Mouse (Mus musculus) hindbrain, postnatal 0 days (tissue): ENCODE measurements around the gene Insl6. TPM values are rescaled to one million over a fixed set of nuclear protein-coding genes. Genes with fewer than 3 reads are reported as not detected.
A peak's percentile ranks its signal among the peaks of the same experiment; 100 is the strongest.

Source experiments
- ATAC-seq: fragments of 200-750 bp; cut with Nextera tagmentation; 2 replicates; pipeline ENCODE4 v1.8.0; 2017; ENCODE audit warnings: mild to moderate bottlenecking, moderate TSS enrichment, moderate library complexity
- DNase-seq: peaks from one replicate; pipeline ENCODE4 v3.0.0-alpha.2; 2015; ENCODE audit warnings: low spot score
- H3K27ac ChIP-seq: fragments of 300-500 bp; sonication (generic); 2 replicates; pipeline ENCODE4 v1.5.1; 2014; ENCODE audit warnings: mild to moderate bottlenecking
- H3K27me3 ChIP-seq: fragments of 300-500 bp; sonication (generic); 2 replicates; pipeline ENCODE4 v1.6.1; 2014; ENCODE audit warnings: low read length, mixed read lengths; ENCODE audit not compliant: insufficient read depth
- H3K36me3 ChIP-seq: fragments of 300-500 bp; sonication (generic); 2 replicates; pipeline ENCODE4 v1.6.1; 2014; ENCODE audit warnings: low read length, mixed read lengths; ENCODE audit not compliant: insufficient read depth
- H3K4me1 ChIP-seq: fragments of 300-500 bp; sonication (generic); 2 replicates; pipeline ENCODE4 v1.6.1; 2014; ENCODE audit warnings: antibody characterized with exemption, low read length, mixed read lengths; ENCODE audit not compliant: insufficient read depth
- H3K4me2 ChIP-seq: fragments of 300-500 bp; sonication (generic); 2 replicates; pipeline ENCODE4 v1.6.1; 2014; ENCODE audit warnings: low read depth, mild to moderate bottlenecking, low read length, moderate library complexity, mixed read lengths
- H3K4me3 ChIP-seq: fragments of 300-500 bp; sonication (generic); 2 replicates; pipeline ENCODE4 v1.5.1; 2014; ENCODE audit warnings: low read length
- H3K9ac ChIP-seq: fragments of 300-500 bp; sonication (generic); replicated peaks from 2 replicates; pipeline ENCODE4 v1.6.1; 2014; ENCODE audit warnings: mild to moderate bottlenecking, low read length, moderate library complexity, mixed read lengths
- H3K9me3 ChIP-seq: fragments of 300-500 bp; sonication (generic); 2 replicates; pipeline ENCODE4 v1.6.1; 2016; ENCODE audit warnings: low read length, mixed read lengths
- CTCF ChIP-seq: IDR thresholded peaks from 2 replicates; pipeline ENCODE4 v1.5.1; 2016; ENCODE audit warnings: antibody characterized with exemption, control low read depth, low read depth
- WGBS: fragments of 180-500 bp; shearing (Covaris S2); extraction: QIAGEN DNeasy Blood & Tissue Kit; methylation state at CpG from one replicate; pipeline ENCODE4 v1.1.7; 2014; 5-methylcytosine and 5-hydroxymethylcytosine counted together
- polyA plus RNA-seq: library from polyadenylated mRNA; unstranded; fragments of >200 nt; fragmentation: Nextera tagmentation; extraction: Ambion mirVana; gene quantifications from 2 replicates; pipeline ENCODE4 v1.2.1, GENCODE M21; 2015
- total RNA-seq: library from RNA; depleted of rRNA; stranded (reverse); fragments of >200 nt; gene quantifications from 2 replicates; pipeline ENCODE4 v1.2.3, GENCODE M21; 2014

The Insl6 gene
- total and polyA plus RNA-seq, 2 experiments from 2014 or later = 2.6 TPM; not detected in 1

DNA sequence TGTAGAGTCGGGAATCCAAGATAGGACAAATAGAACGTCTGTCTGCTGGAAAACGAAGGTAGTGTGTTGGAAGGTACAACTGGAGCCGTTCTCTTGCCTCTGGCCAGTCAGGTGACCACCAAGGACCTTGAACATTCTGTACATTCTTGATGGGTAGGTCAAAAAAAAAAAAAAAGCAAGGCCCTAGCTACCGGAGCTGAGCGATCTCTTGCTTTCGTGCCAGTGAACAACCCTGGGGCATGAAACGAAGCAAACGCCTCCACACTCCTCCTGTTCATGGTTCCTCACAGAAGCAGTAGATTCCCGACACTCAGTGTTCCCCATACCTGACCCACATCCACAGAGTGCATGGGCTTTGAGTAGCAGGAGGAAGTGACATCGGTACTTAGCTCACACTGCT lies 31.1 kb upstream of the Insl6 start:
- Histone ChIP-seq H3K4me1 (peaks cover 6% of the 10 kb centered on the region), H3K9ac (no peak overlapping the region), H3K36me3 (peaks cover 8% of the 10 kb centered on the region; the same call in 1 of the 2 replicates), H3K4me2 (no peak overlapping the region), H3K27me3 (no peaks in the 10 kb centered on the region), H3K4me3 (no peak overlapping the region), H3K9me3 (no peaks in the 10 kb centered on the region), H3K27ac (no peak overlapping the region)
- 85% methylated on average over 11 of the region's 11 CpGs for WGBS
- ATAC-seq (no peak), DNase-seq (no peak)
- TF ChIP-seq CTCF = no peak

GRCm38 (mm10) chr19:29354895-29355877 lies 30.0 kb upstream of the Insl6 start:
- Histone ChIP-seq H3K27ac (no peak overlapping the region), H3K27me3 (no peaks in the 10 kb centered on the region), H3K9me3 (no peaks in the 10 kb centered on the region), H3K4me2 (peak overlapping the region; percentile 61), H3K4me1 (no peaks in the 10 kb centered on the region), H3K4me3 (peak overlapping the region; percentile 23), H3K36me3 (peaks cover 8% of the 10 kb centered on the region; the same call in 1 of the 2 replicates), H3K9ac (no peak overlapping the region)
- TF ChIP-seq CTCF = peak; percentile 95
- DNase-seq (peak; percentile 94), ATAC-seq (peak; percentile 82)
- 5% methylated on average over 20 of the region's 20 CpGs for whole genome bisulfite sequencing

DNA sequence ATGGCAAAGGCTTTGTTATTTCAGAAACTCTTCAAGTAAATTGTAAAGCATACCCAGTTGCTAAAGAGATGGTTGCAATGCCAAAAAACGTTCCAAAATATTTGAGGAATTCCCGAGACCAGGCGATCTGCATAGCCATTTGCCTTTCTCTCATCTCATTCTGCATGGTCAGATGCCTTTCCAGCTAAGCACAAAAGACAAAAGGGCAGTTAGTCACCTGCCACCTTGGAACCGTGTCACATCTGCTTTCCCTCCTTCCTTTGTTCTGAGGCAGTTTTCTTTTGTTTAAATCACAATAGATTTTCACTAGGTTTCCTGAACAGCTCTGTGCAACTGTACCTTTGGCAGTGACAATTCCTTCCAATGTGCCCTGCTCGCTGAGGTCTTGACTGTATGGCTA lies 25.8 kb upstream of the Insl6 start:
- Histone ChIP-seq H3K36me3 (peaks cover 5% of the 10 kb centered on the region; the same call in 1 of the 2 replicates), H3K4me2 (no peak overlapping the region), H3K27ac (no peak overlapping the region), H3K9ac (no peak overlapping the region), H3K4me3 (no peak overlapping the region), H3K27me3 (no peaks in the 10 kb centered on the region), H3K9me3 (no peaks in the 10 kb centered on the region), H3K4me1 (no peaks in the 10 kb centered on the region)
- WGBS = 19% methylated on average over 5 of the region's 5 CpGs
- ATAC-seq = no peak
- DNase-seq = no peak
- TF ChIP-seq CTCF = no peak

DNA sequence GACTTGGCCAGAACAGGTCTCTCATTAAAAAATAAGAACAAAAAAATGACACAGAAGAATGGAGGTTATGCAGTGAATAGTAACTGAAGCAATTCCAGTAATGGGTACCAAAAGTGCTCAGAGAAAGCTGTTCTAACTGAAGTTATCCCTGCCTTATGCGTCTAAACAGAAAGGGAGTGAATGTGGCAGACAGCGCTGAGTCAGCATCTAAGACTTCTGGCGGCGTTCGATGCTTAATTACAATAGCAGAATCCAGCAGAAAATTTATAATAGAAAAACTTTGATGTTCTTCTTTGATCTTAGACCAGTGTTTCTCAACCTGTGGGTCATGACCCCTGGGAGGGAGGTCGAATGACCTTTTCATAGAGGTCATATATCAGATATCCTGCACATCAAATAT lies 20.5 kb upstream of the Insl6 start:
- DNase-seq (no peak), ATAC-seq (no peak)
- Histone ChIP-seq H3K4me1 (no peaks in the 10 kb centered on the region), H3K4me2 (no peak overlapping the region), H3K4me3 (no peak overlapping the region), H3K9me3 (no peaks in the 10 kb centered on the region), H3K27me3 (no peaks in the 10 kb centered on the region), H3K27ac (no peak overlapping the region), H3K9ac (no peak overlapping the region), H3K36me3 (0 out of 2 replicates have a peak, but pooled peaks cover 5% of the 10 kb centered on the region)
- TF ChIP-seq CTCF = no peak
- WGBS = 73% methylated on average over 6 of the region's 6 CpGs

DNA sequence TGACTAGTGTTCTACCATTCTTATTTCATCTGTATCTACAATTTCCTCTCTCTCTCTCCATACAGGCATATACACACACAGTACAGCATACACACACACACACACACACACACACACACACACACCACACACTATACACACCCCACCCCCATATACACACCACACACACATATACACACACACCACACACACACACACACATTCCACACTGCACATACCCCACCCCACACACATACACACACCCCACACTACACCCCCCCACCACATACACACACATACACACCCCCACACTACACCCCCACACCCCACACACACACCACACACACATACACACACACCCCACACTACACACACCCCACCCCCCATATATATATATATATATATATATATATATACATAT lies 19.7 kb upstream of the Insl6 start:
- no peak for TF ChIP-seq CTCF
- no peaks in the 10 kb centered on the region for H3K27me3 ChIP-seq
- no peak overlapping the region for H3K27ac ChIP-seq
- H3K9ac ChIP-seq = no peak overlapping the region
- H3K4me3 ChIP-seq = no peak overlapping the region
- no peak overlapping the region for H3K4me2 ChIP-seq
- H3K36me3 ChIP-seq = 0 out of 2 replicates have a peak, but pooled peaks cover 2% of the 10 kb centered on the region
- H3K4me1 ChIP-seq = no peaks in the 10 kb centered on the region
- no peak for DNase-seq
- no peaks in the 10 kb centered on the region for H3K9me3 ChIP-seq
- no peak for ATAC-seq

DNA sequence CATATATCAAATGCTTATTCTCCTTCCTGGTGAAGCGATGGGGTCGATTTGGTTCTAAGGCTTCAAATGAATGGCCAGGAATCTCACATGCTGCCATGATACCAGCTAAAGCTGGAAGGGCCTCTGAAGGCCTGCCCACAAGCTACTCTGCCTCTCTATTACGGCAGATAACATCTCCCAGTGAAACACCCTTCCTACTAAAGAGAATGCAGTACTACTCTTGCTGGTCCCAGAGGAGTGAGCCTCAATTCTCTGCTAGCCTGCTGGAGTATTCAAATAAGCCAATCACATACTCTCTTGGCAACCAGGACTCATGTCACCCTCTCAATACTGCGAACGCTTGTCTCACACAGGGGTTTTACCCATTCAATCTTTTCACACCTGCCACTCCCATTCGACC lies 17.1 kb upstream of the Insl6 start:
- no peak overlapping the region for H3K4me3 ChIP-seq
- H3K27me3 ChIP-seq = no peaks in the 10 kb centered on the region
- no peak overlapping the region for H3K9ac ChIP-seq
- H3K4me1 ChIP-seq = no peaks in the 10 kb centered on the region
- 87% methylated on average over 6 of the region's 6 CpGs for WGBS
- H3K36me3 ChIP-seq = no peaks in the 10 kb centered on the region
- no peak overlapping the region for H3K4me2 ChIP-seq
- H3K27ac ChIP-seq = no peak overlapping the region
- DNase-seq (no peak), ATAC-seq (no peak)
- no peak for TF ChIP-seq CTCF
- H3K9me3 ChIP-seq = no peaks in the 10 kb centered on the region

DNA sequence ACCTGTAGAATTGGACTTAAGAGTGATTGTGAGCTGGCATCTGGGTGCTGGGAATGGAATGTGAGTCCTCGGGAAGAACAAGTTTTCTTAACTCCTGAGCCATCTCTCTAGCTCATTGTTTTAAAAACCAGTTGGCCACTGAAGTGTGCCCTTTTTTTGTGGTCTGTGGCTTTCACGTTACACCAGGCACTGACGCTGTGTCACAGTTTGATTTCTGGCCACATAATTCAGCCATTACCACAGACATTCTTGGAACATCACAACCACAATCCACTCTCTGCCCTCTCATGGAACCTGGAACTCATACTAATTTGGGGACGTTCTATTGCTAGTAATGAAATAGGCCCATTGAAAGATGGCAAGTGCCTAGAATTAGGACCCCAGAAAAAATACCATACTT lies 15.9 kb upstream of the Insl6 start:
- Histone ChIP-seq H3K27me3 (no peaks in the 10 kb centered on the region), H3K36me3 (no peaks in the 10 kb centered on the region), H3K9ac (no peak overlapping the region), H3K27ac (no peak overlapping the region), H3K4me3 (no peak overlapping the region), H3K9me3 (no peaks in the 10 kb centered on the region), H3K4me1 (no peaks in the 10 kb centered on the region), H3K4me2 (no peak overlapping the region)
- TF ChIP-seq CTCF = no peak
- DNase-seq (no peak), ATAC-seq (no peak)
- WGBS = 72% methylated on average over 4 of the region's 4 CpGs
